Mouse (Mus musculus) spleen, postnatal 14 days (tissue): Measurements from ENCODE around the gene Vangl1.
"Not testable (repeated sequence)": the region's sequence is repeated elsewhere in the genome, so short reads cannot be mapped to it uniquely, and the experiment has no call there.

Experiments used
- DNase-seq, 2 experiments: peaks; one replicate each; pipeline ENCODE4 v3.0.0; 2021 to 2022; ENCODE audit warnings: low spot score in 2 of 2

Gene Vangl1

GRCm38 (mm10) chr3:102169197-102169905, 35.1 kb downstream of the Vangl1 start:
- peak; percentile 29 to 32 for DNase-seq

- DNase-seq, result no peak
Observed at GRCm38 (mm10) chr3:102167555-102168210, 36.8 kb downstream of the Vangl1 start.

GRCm38 (mm10) chr3:102166794-102167193, 37.7 kb downstream of the Vangl1 start:
- DNase-seq, result no peak

GRCm38 (mm10) chr3:102166287-102166620, 38.2 kb downstream of the Vangl1 start:
- peak in 1 of 2 experiments; percentile 25 for DNase-seq

GRCm38 (mm10) chr3:102165536-102166286, 38.8 kb downstream of the Vangl1 start:
- peak; percentile 69 to 72 for DNase-seq

- DNase-seq, result peak in 1 of 2 experiments; percentile 19
Observed at GRCm38 (mm10) chr3:102164911-102165310, 39.6 kb downstream of the Vangl1 start.

GRCm38 (mm10) chr3:102163861-102164260, 40.6 kb downstream of the Vangl1 start:
- not testable (repeated sequence) for DNase-seq

- DNase-seq, result no peak
Observed at GRCm38 (mm10) chr3:102159423-102160325, 44.8 kb downstream of the Vangl1 start.

GRCm38 (mm10) chr3:102158759-102159422, 45.6 kb downstream of the Vangl1 start:
- DNase-seq, result no peak

GRCm38 (mm10) chr3:102157652-102158051, 46.8 kb downstream of the Vangl1 start:
- no peak for DNase-seq

- DNase-seq, result no peak
Observed at GRCm38 (mm10) chr3:102156737-102157136, 47.8 kb downstream of the Vangl1 start.

- DNase-seq, result no peak
Observed at GRCm38 (mm10) chr3:102154107-102154506, 50.4 kb downstream of the Vangl1 start.

- no peak for DNase-seq
Observed at GRCm38 (mm10) chr3:102152872-102153271, 51.6 kb downstream of the Vangl1 start.

- no peak for DNase-seq
Observed at GRCm38 (mm10) chr3:102152471-102152870, 52.0 kb downstream of the Vangl1 start.

GRCm38 (mm10) chr3:102151850-102152249, 52.6 kb downstream of the Vangl1 start:
- DNase-seq, result no peak

GRCm38 (mm10) chr3:102149941-102150340, 54.6 kb downstream of the Vangl1 start:
- DNase-seq, result no peak

GRCm38 (mm10) chr3:102147189-102147588, 57.3 kb downstream of the Vangl1 start:
- no peak for DNase-seq

- DNase-seq, result no peak
Observed at GRCm38 (mm10) chr3:102146428-102146827, 58.1 kb downstream of the Vangl1 start.

- DNase-seq, result no peak
Observed at GRCm38 (mm10) chr3:102145645-102146386, 58.7 kb downstream of the Vangl1 start.

- DNase-seq, result no peak
Observed at GRCm38 (mm10) chr3:102144401-102144800, 60.1 kb downstream of the Vangl1 start.
